Mouse (Mus musculus) limb, embryonic 12.5 days (tissue): Measurements from ENCODE around the gene Abcg5. TPM values are rescaled to one million over a fixed set of nuclear protein-coding genes. Genes with fewer than 3 reads are reported as not detected.

ENCODE experiments used
- ATAC-seq: fragments of 200-750 bp; cut with Nextera tagmentation; 2 replicates; pipeline ENCODE4 v1.8.0; 2017; ENCODE audit warnings: low read depth, moderate TSS enrichment; ENCODE audit not compliant: insufficient number of reproducible peaks, insufficient read depth, low FRiP score, low TSS enrichment
- H3K27ac ChIP-seq: fragments of 300-500 bp; sonication (generic); 2 replicates; pipeline ENCODE4 v1.5.1; 2016; ENCODE audit warnings: mild to moderate bottlenecking, moderate library complexity
- H3K27me3 ChIP-seq: fragments of 300-500 bp; sonication (generic); 2 replicates; pipeline ENCODE4 v1.6.1; 2016; ENCODE audit warnings: mild to moderate bottlenecking, moderate library complexity
- H3K36me3 ChIP-seq: fragments of 300-500 bp; sonication (generic); 2 replicates; pipeline ENCODE4 v1.6.1; 2016; ENCODE audit warnings: mild to moderate bottlenecking, moderate library complexity
- H3K4me1 ChIP-seq: fragments of 300-500 bp; sonication (generic); replicated peaks from 2 replicates; pipeline ENCODE4 v1.6.1; 2016
- H3K4me2 ChIP-seq: fragments of 300-500 bp; sonication (generic); 2 replicates; pipeline ENCODE4 v1.6.1; 2016; ENCODE audit warnings: mild to moderate bottlenecking, moderate library complexity
- H3K4me3 ChIP-seq: fragments of 300-500 bp; sonication (generic); replicated peaks from 2 replicates; pipeline ENCODE4 v1.5.1; 2016; ENCODE audit warnings: mild to moderate bottlenecking
- H3K9ac ChIP-seq: fragments of 300-500 bp; sonication (generic); replicated peaks from 2 replicates; pipeline ENCODE4 v1.6.1; 2016; ENCODE audit warnings: mild to moderate bottlenecking, moderate library complexity
- H3K9me3 ChIP-seq: fragments of 300-500 bp; sonication (generic); 2 replicates; pipeline ENCODE4 v1.6.1; 2016; ENCODE audit warnings: mild to moderate bottlenecking, moderate library complexity
- WGBS: fragments of 180-500 bp; shearing (Covaris S2); methylation state at CpG from one replicate; pipeline ENCODE4 v1.1.7; 2016; 5-methylcytosine and 5-hydroxymethylcytosine counted together
- polyA plus RNA-seq: library from polyadenylated mRNA; unstranded; fragments of >200 nt; fragmentation: Nextera tagmentation; extraction: Ambion mirVana; gene quantifications from 2 replicates; pipeline ENCODE4 v1.2.1, GENCODE M21; 2016

Gene Abcg5
- polyA plus RNA-seq, 1 experiment from 2014 or later = 0.95 TPM

DNA sequence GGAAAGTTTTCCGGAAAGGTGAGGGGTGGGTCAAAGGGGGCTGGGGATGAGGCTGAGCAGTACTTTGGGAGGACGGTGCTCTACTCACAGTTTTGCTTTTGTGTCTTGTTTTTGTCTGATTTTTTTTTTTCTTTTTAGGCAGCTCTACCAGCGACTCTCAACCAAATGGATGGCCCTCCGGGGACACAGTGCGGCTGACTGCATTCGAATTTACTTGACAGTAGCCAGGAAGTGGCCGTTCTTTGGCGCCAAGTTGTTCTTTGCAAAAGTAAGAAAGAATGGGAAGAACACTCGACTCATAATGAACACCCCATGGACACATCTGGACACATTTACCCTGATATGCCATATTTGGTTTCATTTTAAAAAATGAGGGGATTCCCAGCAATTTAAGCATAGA lies 71.3 kb downstream of the Abcg5 start:
- Histone ChIP-seq H3K9me3 (peaks cover 14% of the 10 kb centered on the region), H3K4me3 (no peak overlapping the region), H3K36me3 (peaks cover 45% of the 10 kb centered on the region), H3K27ac (no peak overlapping the region), H3K27me3 (no peaks in the 10 kb centered on the region), H3K4me1 (peaks cover 16% of the 10 kb centered on the region), H3K9ac (no peak overlapping the region), H3K4me2 (no peak overlapping the region)
- WGBS = 66% methylated on average over 9 of the region's 9 CpGs
- ATAC-seq = no peak

DNA sequence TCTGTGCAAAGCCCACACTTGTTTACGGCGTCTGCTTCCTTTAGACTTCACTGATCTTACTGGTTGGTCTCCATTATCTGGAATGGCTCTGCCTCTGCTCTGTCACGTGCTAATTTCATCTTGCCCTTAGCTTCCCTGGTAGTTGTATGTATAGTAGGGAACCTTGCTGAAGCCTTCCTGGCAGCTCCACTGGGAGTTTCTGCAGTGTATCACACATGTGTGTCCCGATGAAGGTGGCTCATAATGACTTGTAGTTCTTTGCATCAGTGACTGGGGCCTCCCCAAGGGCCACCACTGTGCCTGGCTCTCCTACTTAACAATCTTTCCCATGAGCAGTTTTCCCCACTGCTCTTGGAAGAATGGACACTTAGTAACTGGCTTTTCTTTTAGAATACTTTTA lies 74.2 kb downstream of the Abcg5 start:
- peaks cover 35% of the 10 kb centered on the region for H3K36me3 ChIP-seq
- no peak overlapping the region for H3K4me3 ChIP-seq
- ATAC-seq = no peak
- H3K9me3 ChIP-seq = peaks cover 6% of the 10 kb centered on the region
- no peaks in the 10 kb centered on the region for H3K27me3 ChIP-seq
- H3K27ac ChIP-seq = no peak overlapping the region
- 72% methylated on average over 4 of the region's 4 CpGs for WGBS
- peaks cover 16% of the 10 kb centered on the region for H3K4me1 ChIP-seq
- H3K9ac ChIP-seq = no peak overlapping the region
- no peak overlapping the region for H3K4me2 ChIP-seq

Other genes starting within 250 kb of the Abcg5 start
- 12.1 and 15.3 TPM in 2 replicates for gene Thada, start 216.8 kb downstream of the Abcg5 start, polyA plus RNA-seq
- 6.7 and 7.0 TPM in 2 replicates for gene Plekhh2, start 171.1 kb downstream of the Abcg5 start, polyA plus RNA-seq
- 41.5 and 42.1 TPM in 2 replicates for gene Dync2li1, start 56.5 kb downstream of the Abcg5 start, polyA plus RNA-seq
- gene Abcg8, start 6.7 kb downstream of the Abcg5 start, polyA plus RNA-seq = 0.11 TPM in 1 of 2 replicates, not detected in the other
- 58.1 and 59.1 TPM in 2 replicates for gene Lrpprc, start 107.8 kb upstream of the Abcg5 start, polyA plus RNA-seq